Mouse (Mus musculus): ENCODE measurements around the gene Hist1h2bb. TPM values are rescaled to one million over a fixed set of nuclear protein-coding genes. Genes with fewer than 3 reads are reported as not detected.

Gene Hist1h2bb
- total and polyA plus RNA-seq, 3 experiments, result 4.2 to 17.1 (median 17.1) TPM

DNA sequence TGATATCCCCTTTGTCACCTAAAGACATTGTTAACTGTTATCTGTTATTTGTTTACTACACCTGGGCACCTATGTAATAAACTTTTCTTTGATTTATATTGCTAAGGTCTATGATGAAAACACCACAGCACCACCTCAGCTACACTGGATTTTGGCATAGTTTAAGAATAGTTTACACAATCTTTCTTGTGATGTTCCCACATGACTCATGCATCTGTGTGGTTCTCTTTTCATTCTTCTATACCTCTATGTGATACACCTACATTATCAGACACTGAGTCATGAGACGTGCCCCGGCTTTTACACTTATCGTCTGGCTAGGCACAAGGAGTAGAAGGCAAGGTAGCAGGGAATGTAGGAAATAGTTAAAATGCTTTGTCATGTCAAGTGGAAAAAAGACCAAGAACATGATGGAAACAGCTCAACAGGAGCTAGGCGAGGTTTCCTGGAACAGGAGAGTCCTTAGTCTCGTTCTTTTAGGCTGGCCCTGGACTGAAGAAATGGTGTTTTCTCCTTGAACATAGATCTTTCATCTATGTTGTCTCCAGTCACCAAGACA, 3.1 kb downstream of the Hist1h2bb start:
- DNase-seq, result no peak

DNA sequence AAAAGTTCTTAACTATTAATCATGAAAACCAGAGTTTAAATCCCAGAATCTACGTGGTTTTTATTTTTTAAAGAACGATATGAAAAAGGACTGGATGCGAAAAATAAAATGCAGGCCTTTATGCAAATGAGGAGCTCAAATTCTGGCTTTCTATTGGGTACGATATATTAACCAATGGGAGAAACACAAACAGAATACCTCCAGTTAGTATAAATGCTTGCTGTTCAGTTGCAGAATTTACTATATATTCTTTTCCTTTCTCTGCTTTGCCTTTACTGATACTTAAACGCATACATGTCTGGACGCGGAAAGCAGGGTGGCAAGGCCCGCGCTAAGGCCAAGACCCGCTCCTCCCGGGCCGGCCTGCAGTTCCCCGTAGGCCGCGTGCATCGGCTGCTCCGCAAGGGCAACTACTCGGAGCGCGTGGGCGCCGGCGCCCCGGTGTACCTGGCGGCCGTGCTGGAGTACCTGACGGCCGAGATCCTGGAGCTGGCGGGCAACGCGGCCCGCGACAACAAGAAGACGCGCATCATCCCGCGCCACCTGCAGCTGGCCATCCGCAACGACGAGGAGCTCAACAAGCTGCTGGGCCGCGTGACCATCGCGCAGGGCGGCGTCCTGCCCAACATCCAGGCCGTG, 4.4 kb downstream of the Hist1h2bb start, which contains the start of gene Hist1h2ab:
Gene Hist1h2ab, plus strand, starts transcription at position 288 of the 639 bp plus-strand sequence.
- DNase-seq, result peak; percentile 68

DNA sequence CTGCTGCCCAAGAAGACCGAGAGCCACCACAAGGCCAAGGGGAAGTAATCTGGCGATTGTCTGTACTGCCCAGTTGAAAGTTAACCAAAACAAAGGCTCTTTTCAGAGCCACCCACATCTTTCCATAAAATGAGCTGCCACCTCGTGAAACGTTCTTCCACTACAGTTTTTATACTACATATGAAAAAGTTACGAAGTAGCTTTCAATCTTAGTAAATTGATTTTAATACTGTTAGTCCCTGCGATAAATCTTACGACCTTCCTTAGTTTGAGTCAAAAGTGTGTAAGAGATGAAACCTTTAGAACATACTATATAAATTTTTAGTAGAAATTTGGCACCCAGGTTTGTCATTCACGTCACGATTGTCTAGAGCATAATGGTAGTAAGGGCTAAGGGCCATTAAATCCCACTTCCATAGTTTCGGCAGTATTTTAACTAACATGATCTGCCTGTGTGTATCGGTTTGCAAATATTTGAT, 5.0 kb downstream of the Hist1h2bb start:
- DNase-seq, result no peak

DNA sequence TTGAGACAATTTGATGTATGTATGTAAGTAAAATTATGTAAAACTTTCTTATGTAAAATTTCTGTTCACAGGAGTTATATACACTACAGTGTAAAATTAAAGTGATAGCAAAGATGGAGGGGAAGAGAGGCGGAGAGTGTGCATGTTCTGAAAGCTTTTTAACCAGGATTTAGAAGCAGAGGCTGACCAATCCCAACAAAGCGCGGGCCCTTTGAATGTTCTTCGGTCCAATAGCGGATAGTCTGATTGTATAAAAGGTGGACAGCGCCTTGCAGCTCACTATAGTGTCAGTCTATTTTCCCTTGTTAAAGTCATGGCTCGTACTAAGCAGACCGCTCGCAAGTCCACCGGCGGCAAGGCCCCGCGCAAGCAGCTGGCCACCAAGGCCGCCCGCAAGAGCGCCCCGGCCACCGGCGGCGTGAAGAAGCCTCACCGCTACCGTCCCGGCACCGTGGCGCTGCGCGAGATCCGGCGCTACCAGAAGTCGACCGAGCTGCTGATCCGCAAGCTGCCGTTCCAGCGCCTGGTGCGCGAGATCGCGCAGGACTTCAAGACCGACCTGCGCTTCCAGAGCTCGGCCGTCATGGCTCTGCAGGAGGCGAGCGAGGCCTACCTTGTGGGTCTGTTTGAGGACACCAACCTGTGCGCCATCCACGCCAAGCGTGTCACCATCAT, 5.7 kb downstream of the Hist1h2bb start, which contains the start of gene Hist1h3b:
Gene Hist1h3b, plus strand, starts transcription at position 201 of the 675 bp plus-strand sequence.
- DNase-seq, result peak; percentile 88

DNA sequence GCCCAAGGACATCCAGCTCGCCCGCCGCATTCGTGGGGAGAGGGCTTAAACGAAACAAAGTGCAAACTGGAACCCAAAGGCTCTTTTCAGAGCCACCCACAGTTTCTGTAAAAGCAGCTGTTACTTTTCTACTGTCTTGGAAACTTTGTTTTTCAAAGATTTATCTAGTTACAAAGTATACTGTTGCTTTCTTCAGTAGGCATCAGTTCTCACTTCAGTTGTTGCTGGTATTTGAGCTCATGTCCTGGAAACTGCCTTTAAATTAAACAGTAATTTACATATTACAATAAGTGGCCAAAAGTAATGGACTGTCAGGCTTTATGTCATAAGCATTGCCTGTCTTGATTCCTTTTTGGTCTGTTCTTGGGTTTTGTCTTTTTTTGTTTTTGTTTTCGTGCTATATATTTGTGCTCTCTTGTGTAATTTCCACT, 6.2 kb downstream of the Hist1h2bb start:
- no peak for DNase-seq

DNA sequence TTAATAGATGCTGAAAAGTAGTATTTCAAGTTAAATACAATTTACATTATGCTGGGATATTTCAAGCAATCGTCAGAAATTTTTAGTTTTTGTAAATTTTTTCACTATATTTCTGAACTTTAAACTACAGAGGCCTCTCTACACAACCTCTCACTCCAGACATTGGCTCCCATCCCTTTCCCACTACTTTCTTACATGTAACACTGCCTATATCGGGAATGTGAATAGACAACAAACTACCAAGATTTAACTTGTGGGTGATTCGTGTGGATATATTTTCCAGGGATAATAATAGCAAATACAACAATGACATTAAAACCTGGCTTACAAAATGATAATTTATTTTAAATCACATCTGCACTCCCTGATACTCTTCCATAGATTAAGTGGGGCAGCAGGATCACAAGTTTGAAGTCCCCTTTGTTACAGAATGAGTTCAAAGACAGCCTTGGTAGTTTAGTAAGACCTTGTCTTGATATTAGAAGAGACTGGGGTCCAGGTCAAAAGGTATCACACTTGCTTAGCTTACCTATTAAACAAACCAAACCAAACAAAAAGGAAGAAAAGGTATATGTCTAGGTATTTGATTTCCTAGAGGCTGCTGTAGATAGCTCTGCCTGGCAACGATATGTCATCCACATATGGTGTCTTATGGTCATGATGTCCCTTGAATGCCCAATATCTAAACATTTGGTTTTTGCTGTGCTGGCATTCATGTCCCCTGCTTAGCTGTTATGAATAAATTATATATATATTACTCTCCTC, 7.0 kb downstream of the Hist1h2bb start:
- DNase-seq, result no peak

DNA sequence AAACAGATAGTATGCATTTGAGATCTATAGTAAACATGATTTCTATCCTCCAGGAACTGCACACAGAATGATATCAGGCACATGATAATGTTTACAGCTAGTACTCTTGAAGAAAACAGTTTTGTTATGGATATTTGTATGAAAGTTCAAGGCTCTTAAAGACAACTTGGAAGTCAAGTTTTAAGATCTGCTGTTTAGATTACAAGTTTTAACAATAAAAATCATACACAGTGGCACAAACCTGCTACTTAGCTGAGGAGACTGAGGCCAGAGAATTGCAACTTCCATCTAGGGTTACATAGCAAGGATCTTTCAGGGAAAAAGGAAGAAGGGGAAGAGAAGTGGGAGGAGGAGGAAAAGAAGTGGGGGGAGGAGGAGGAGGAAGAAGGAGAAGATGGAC, 8.5 kb downstream of the Hist1h2bb start:
- DNase-seq, result no peak

DNA sequence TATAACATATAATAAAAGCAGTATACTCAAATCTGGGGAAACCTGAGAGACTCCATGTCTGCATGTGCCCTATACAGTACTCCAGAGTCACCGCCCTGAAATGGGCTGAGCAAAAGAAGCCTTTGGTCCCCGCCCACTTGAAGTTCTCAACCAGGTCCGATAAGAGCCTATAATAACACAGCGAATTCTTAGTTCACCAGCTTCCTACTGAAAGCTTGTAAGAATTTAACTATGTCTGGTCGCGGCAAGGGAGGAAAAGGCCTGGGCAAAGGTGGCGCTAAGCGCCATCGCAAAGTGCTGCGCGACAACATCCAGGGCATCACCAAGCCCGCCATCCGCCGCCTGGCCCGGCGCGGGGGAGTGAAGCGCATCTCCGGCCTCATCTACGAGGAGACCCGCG, 10.3 kb downstream of the Hist1h2bb start, which contains the start of gene Hist1h4b:
Gene Hist1h4b, plus strand, starts transcription at position 224 of the 400 bp plus-strand sequence.
- peak; percentile 88 for DNase-seq

DNA sequence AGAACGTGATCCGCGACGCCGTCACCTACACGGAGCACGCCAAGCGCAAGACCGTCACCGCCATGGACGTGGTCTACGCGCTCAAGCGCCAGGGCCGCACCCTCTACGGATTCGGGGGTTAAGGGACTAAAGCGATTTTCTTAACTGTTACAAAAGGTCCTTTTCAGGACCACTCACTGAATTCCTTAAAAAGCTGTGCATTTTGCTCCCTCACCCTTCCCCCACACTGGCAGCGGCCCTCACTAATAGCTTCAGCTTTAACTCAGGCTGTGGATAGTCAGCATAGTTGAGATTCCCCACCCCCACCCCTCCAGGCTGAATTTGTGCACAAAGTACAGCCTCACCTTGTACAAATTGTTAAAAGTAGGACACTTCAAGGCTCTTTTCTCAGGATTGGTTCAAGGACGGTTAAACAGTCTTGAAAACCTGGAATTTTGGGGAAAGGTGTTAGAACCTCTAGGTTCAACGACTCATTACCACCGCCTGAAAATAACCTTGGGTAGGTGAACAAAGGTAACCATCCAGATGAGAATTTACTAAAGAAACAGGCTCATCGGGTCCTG, 10.8 kb downstream of the Hist1h2bb start:
- DNase-seq, result no peak

DNA sequence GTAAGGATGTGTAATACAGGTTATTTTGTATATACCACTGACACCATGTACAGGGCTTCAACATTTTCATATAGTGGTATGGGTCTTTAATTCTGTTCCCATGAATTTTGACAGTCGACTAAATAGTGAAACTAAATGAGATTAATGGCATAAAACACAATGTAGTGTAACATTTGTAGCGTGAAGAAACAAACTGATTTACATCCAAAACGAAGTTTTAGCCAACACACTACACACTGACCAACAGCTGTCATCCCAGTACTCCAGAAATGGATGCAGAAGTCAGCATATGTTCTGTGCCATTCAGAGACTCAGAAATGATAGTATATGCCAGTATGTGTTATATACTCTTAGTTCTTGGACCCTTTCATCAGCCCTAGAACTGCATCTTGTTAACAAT, 11.4 kb downstream of the Hist1h2bb start:
- no peak for DNase-seq

DNA sequence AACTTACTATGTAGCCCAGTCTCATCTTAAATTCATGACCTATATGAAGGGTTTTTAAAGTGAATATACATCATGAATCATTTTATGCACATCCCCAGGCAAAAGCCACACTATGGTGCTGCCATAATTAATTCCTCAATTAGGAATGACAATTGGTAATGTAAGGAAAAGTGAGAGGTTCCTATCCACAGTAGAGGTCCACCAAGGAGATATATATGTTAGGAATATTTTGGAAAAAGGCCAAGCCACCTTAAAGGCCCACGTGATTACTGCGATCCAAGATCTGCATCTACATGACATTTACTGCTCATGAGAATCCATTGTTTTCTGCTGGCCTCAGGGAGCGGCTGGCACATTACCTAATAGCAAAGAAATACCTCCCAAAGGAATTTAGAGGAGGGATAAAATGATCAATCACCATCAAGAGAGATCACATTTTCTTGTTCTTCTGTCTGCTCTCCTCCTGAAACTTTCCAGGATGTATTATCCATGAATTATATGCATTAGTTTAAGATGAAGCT, 12.8 kb downstream of the Hist1h2bb start:
- no peak for DNase-seq

DNA sequence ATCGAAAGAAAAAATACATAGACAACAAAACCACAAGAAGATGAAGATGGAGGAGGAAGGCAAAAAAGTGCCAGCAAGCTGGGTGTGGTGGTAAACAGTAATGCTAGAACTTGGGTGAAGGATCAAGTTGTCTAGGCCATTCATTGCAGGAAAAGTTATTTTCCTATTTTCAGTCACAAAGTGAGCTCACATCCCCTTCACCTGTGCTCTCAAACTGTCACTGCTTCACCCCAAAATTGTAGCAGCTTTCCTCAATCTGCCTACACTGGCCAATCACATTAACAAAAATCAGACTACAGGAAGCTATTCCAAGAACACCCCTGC, 13.3 kb downstream of the Hist1h2bb start:
- no peak for DNase-seq

DNA sequence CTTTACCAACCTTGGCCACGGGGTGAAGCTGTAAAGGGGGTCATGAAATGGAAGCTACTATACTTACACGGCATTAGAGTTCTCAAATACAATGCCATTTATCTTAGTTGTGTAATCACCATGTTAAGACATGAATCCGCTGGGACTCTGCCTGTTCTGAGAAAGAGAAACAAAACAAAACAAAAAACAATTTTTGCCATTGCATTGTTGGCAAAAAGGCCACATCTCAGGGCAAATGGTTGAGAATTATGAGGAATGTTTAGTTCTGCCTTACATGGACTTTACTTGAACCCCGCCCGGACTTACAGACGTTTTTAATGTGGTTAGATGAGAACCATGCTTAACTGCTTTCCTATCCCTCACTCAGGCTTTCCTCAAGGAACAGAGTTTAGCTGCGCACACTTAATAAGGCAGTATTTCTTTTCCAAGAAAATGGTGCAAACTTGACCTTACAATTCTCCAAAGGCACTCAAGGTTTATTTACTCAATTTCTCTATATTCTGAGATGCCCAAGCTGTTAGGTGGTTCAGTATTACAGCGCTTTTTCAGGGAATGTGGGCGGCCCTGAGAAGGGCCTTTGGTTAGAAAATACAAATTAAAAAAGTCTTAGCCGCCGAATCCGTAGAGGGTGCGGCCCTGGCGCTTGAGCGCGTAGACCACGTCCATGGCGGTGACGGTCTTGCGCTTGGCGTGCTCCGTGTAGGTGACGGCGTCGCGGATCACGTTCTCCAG, 13.9 kb downstream of the Hist1h2bb start:
- no peak for DNase-seq

DNA sequence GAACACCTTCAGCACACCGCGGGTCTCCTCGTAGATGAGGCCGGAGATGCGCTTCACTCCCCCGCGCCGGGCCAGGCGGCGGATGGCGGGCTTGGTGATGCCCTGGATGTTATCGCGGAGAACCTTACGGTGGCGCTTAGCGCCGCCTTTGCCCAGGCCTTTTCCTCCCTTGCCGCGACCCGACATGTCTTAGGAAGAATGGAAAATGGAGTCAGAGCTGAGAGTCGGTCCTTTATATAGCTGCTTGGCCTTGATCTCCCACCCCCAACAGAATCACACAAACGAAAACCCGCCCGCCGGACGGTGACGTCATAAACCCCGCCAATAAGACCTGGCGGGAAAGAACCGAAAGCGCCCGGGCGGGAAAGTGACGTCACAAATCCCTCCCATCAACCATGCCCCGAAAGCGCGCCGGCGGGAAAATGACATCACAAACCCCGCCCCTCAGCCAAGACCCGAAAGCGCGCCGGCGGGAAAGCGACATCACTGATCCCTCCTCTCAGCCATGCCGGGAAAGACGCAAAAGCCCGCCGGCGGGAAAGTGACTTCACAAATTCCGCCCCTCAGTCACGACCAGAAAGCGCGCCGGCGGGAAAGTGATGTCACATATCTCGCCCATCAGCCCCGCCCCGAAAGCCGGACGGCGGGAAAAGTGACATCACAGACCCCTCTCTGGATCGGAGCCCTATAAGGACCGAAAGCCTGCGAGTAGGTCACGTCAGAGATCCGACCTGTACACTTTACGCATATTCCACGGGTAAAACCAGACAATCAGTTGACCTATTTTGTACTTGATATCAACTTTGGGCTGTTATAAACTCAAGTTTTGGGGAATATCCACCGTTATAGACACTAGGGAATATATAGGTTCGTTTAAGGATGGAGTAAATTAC, 14.7 kb downstream of the Hist1h2bb start, which contains the start of gene Hist1h4a:
Gene Hist1h4a, minus strand, starts transcription at position 259 of the 893 bp plus-strand sequence.
- DNase-seq, result peak; percentile 98

DNA sequence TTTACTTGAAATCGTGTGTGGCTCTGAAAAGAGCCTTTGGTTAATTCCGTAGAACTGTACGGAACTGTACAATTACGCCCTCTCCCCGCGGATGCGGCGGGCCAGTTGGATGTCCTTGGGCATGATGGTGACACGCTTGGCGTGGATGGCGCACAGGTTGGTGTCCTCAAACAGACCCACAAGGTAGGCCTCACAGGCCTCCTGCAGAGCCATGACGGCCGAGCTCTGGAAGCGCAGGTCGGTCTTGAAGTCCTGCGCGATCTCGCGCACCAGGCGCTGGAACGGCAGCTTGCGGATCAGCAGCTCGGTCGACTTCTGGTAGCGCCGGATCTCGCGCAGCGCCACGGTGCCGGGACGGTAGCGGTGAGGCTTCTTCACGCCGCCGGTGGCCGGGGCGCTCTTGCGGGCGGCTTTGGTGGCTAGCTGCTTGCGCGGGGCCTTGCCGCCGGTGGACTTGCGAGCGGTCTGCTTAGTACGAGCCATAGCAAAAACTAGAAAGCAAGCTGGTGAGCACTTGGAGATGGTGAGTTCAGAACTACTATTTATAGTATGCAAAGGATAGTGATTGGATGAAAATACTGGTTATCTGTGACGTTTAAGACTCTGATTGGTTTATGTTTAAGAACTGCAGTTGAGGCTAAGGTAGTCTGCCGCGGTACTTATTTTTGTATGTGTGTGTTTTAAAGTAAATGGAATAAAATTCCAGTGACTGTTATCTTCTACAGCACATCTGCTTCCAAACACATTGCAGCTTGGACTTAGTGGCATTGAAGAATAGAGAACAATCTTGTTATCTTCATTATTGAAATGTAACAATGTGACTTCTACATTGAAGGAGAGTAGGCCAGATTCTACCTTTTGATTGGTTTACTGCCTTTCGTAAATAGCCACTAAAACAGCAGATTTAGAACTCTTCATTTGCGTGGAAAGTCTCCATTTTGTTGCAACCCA, 15.6 kb downstream of the Hist1h2bb start, which contains the start of gene Hist1h3a:
Gene Hist1h3a, minus strand, starts transcription at position 516 of the 951 bp plus-strand sequence.
- peak; percentile 85 for DNase-seq

DNA sequence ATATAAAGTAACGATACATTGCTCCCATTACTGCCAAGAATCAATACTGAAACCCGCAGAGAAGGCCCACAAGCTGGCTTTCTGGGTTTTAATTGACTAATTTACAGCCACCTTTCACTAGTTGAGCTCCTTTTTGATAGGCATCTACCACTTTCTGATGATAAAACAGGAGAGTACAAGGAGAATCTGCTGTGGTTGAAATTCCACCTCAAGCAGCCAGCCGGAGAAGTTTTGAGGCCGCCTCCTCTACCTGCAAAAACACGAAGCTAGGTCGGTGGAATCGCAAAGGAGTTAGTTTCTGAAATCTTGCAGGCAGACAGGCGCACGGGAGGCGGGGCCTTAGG, 16.7 kb downstream of the Hist1h2bb start:
- no peak for DNase-seq

DNA sequence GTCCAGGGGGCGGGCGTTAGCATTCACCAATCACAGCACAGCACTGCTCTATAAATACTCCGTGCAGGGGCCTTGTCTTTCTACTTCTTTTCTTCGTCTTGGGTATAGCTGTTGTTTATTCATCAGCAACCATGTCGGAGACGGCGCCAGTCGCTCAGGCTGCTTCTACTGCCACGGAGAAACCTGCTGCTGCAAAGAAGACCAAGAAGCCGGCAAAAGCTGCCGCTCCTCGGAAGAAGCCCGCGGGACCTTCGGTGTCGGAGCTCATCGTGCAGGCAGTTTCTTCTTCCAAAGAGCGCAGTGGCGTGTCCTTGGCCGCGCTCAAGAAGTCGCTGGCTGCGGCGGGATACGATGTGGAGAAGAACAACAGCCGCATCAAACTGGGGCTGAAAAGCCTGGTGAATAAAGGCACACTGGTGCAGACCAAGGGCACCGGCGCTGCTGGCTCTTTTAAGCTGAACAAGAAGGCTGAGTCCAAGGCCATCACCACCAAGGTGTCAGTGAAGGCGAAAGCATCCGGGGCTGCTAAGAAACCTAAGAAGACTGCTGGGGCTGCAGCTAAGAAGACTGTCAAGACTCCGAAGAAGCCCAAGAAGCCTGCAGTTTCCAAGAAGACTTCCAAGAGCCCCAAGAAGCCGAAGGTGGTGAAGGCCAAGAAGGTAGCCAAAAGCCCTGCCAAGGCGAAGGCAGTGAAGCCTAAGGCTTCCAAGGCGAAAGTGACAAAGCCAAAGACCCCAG, 17.2 kb downstream of the Hist1h2bb start, which contains the start of gene Hist1h1a:
Gene Hist1h1a, plus strand, starts transcription at position 81 of the 738 bp plus-strand sequence.
- DNase-seq, result peak; percentile 89

All from adrenal gland, adult 2 months (tissue).